Mouse (Mus musculus) adrenal gland, postnatal 4 days (tissue): ENCODE data around the gene Dnajb8. TPM values are rescaled to one million over a fixed set of nuclear protein-coding genes. Genes with fewer than 3 reads are reported as not detected.

Source experiments
- DNase-seq, 2 experiments: peaks; one replicate each; pipeline ENCODE4 v3.0.0; 2021 to 2022; ENCODE audit warnings: low spot score in 2 of 2, mixed read lengths in 2 of 2
- total RNA-seq, 2 experiments: library from RNA; stranded (reverse); gene quantifications; 2 replicates each; pipeline ENCODE4 v1.2.3; 2021

Gene Dnajb8
- total RNA-seq, 2 experiments from 2014 or later, result not detected

DNA sequence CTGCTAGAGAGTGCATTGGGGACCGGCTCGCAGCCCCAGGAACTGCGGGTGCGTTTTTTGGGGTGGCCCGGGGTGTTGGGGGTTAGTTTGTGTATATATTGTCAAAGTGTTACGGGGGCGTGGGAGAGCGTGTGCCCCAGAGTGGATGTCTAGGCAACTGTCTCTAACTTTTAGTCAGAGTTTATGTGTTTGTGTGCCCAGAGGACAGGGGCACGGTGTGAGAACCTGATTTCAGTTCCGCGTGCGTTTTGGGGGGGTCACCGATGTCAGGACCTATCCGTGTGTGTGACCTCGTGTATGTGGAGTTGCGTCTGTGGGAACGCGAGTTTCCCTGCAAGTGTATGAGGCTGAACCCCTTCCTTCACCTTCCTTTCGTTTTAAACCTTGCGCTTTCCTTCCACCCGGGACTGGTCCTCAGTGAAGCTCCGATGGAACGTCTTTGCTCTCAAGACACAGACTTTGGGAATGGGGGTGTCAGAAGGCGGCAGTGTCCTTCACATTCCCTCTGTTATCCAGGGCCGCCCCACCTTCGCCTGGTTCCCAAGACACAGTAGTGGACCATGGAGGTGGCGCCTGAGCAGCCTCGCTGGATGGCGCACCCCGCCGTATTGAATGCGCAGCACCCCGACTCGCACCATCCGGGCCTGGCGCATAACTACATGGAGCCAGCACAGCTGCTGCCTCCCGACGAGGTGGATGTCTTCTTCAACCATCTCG lies 22.9 kb upstream of the Dnajb8 start:
- no peak for DNase-seq

DNA sequence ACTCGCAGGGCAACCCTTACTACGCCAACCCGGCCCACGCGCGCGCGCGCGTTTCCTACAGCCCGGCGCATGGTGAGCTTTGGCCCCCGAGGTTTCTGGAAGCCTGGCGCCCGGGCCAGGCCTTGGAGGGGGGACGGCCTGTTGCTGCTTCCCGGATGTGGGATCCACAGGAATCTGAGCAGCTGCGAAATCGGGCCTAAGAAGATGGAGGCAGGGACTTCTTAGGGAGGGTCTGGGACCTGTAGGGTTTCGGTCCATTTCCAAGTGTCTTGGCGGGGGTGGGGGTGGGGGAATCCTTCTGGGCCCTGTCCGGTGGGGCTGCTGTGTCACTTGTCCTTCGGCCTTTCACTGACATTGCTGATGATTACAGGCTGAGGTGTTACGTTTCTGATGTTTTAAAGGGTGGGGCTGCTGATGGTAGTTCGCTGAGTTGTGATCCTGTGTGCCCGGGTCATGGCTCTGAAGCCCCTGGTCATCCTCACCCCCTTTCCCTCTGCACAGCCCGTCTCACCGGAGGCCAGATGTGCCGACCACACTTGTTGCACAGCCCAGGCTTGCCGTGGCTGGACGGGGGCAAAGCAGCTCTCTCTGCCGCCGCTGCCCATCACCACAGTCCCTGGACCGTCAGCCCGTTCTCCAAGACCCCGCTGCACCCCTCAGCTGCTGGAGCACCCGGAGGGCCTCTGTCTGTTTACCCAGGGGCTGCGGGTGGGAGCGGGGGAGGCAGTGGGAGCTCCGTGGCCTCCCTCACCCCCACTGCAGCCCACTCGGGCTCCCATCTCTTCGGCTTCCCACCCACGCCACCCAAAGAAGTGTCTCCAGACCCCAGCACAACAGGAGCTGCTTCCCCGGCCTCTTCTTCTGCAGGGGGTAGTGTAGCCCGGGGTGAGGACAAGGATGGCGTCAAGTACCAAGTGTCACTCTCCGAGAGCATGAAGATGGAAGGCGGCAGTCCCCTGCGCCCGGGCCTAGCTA lies 22.1 kb upstream of the Dnajb8 start:
- DNase-seq, result no peak

DNA sequence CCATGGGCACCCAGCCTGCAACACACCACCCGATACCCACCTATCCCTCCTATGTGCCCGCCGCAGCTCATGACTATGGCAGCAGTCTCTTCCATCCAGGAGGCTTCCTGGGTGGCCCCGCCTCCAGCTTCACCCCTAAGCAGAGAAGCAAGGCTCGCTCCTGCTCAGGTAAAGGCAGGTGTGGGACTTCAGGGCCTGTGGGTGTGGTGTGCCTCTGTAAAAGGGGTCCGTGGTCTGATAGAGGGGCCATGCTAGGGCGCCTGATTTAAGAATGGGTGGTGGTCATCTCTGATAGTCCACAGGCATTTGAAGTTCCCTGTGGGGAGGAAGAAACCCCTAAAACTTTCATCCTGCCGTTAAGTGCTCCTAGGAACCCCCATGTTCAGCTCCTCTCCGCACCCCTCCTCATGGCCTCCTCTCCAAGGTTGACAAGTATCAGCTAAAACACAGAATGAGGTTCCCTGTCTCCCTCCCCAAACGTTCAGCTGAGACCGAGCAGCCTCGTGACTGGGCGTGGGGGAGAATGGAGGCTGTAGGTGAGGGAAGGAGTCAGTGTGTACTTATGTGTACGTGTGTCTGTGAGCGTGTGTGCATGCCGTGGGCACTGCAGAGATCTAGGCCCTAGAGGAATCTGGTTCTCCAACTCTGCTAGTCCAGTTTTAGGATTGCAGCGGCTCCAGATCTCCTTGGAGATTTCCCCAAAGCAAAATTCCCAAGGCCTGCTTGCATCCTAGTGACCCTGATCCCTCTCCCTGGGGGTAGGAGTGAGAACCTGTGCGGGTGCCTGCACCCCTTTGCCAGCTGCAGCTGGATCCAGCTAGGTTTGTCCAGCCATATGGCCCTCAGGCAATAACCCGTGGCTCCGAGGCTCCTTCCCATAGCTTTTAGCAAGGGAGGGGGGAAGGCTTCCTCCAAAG lies 21.1 kb upstream of the Dnajb8 start:
- no peak for DNase-seq

DNA sequence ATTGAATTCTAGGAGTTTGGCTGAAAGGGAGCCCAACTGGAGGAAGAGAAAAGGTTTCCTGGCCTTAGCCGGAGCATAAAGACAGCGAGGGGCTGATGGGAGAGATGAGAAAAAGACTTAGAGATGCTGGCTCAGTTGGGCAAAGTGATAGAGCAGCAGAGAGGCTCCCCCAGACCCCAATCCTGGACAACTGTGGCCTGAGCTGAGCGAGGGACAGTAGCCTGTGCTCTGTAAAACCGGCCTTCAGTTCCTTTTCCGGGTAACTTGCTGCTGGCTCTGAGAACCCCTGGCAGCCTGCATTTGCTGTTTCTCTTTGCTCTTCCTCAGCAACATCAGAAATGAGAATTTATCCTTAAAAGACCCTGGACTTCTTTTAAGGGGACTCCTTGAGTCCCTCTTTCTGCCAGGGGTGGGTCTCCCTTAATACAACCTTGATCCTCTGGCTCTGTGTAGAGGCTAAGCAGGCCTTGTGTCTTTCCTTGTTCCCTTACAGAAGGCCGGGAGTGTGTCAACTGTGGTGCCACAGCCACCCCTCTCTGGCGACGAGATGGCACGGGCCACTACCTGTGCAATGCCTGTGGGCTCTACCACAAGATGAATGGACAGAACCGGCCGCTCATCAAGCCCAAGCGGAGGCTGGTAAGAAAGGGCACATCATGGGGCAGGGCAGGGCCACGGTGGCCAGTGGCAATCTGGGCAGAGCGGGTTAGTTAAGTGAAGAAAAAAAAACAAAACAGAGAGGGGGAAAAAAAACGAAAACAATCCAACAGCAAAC lies 20.0 kb upstream of the Dnajb8 start:
- DNase-seq, result no peak

DNA sequence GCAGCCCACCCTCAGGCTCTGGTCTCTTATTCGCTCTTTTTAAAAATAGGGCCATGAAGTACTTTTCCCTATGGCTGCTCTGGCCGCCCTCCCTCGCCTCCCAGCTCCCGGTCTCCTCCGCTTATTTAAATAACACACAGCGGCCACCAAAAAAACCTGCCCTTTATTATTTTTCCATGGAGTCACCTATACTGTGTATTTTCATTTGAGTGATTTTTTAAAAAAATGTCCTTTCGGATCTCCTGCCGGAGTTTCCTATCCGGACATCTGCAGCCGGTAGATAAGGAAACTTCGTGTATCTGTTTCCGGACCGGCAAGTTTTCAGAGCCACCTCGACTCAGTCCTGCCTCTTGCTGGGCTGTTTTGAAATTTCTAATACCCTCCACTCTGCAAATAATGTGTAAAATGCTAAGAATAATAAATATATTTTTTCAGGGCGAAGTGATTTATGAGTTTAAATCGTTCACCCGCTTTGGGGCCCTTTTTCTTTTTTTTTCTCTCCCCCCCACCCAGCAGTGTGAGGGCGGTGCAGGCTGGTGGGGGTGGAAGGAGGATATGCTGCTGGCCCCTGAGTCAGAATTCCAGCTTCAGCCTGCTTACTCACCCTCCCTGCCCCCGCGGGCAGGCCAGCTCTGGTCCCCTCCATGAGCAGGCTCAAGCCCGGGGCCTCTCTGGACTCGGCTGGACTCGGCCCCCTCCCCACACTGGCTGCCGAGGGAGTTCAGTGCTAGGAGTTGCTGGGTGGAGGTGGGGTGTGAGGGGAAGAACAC lies 19.0 kb upstream of the Dnajb8 start:
- DNase-seq, result no peak

DNA sequence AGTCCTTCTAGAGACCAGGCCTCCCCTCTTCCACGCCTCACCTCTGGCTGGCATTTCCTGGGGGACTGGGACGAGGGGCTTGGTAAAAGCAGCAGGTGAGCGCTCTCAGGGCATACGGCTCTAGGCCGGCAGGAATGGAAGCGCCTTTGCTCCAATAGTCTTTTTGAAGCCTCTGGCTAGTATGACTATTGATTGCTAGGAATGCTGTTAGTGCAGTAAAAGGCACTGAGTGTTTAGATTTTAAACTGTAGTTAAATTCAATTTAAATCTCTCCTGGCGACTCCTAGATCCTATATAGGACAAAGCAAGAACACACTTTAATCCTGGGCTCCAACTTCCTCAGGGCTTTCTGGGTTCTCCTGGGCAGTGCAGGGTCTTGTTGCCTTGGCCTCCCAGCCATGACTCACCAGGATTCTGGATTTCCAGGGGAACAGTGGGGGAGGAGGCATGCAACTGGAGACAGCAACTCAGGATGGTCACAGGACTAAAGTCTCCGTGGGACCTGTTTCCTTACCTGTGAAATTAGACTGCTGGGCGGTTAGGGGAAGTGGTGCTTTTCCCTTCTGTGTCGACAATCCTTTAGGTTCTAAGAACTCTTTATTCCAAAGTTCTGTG lies 18.2 kb upstream of the Dnajb8 start:
- DNase-seq, result no peak

DNA sequence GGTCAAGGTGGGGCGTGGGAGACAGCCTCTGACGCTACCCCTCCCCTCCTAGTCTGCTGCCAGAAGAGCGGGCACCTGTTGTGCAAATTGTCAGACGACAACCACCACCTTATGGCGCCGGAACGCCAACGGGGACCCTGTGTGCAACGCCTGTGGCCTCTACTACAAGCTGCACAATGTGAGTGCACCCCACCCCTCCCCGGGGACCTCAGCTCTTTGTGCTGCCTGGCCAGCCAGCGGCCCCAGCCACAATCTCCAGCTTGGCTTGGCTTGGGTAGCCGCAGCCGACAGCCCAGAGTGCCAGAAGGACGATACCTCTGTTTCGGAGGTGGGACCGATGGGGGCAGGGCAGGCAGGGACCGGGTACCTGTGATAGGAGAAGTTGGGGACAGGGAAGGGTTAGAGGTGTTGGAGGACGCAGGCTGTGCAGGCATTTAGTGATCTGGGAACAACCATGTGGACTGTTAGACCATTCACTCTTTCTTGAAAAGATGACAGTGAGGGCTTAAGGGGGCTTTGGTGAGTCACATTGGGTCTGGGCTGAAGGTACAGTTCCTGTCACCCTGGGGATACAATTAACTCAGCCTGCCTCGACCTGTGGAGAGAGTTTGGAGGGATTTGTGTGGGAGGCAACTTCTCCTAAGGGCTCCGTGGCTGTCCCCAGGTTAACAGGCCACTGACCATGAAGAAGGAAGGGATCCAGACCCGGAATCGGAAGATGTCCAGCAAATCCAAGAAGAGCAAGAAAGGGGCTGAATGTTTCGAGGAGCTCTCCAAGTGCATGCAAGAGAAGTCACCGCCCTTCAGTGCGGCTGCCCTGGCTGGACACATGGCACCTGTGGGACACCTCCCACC lies 17.3 kb upstream of the Dnajb8 start:
- DNase-seq, result no peak

DNA sequence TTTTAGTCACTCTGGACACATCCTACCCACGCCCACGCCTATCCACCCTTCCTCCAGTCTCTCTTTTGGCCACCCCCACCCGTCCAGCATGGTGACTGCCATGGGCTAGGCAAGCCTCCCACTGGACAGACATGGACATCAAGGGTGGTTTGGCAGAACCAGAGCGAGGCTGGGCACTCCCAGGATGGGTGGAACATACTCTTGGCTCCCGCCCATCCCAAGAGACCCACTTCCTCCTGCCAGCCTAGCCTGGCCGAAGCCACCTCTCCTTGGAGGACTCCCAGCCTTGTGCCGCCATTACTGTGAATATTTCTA lies 16.7 kb upstream of the Dnajb8 start:
- DNase-seq, result no peak

DNA sequence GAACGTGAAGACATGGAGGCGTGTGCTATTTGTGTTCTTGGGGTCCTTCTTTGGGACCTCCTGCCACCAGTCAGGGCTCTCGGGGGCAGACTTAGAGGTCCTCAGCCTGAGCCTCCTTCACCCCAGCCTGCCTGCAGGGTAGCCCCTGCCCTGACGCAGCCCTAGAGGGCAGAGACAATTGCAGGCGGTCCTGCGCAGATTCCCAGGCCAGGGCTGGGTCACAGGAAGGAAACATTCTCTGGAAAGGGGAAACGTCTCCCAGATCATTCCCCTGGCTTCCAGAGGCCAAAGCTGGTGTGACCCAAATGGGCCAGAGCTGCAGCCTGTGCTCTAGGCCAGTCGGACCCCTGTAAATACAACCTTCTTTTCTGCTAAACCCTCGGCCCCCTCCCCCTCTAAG lies 16.1 kb upstream of the Dnajb8 start:
- no peak for DNase-seq

DNA sequence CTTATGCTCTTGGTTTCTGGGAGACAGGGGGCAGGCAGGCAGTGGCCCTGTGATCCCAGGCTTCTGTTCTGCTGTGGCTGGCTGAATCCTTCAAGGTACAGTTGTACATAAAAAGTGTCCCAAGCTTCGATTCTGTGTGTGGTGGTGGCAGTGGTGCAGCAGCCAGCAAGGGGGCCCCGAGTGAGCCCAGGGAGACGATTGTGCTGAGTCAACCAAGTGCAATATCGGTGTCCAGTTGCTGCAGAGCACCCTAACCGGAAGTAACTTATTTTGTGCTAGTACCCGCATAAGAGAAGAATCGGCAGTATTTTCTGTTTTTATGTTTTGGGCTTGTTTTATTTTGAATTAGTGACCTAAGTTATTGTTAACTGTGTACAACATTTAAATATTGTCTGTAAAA lies 15.5 kb upstream of the Dnajb8 start:
- no peak for DNase-seq

DNA sequence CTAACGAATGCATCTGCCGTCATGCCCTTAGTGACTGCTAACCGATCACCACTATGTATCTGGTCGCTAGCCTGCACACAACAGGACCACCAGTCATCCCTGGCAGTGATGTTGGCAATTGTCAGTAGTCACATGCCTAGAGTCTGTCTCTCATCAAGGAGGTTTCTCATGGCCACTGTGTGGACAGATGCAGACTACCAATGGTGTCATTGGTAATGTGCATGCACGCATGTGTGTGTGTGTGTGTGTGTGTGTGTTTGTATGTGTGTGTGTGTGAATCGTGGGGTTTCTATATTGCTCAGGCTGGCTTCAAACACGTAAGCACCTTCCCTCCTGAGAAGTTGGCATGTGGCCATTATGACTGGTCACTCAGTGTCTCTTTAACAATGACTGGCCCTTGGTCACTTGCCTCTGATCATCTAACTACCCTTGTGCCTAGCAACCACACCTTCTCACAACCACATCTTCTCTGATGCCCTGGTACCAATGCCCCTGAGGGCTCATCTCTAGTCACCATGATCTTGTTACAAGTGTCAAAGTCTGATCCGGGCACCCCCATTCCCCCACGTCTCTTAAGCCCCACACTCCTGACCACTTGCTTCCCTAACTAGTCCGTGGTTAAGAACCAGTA lies 14.6 kb upstream of the Dnajb8 start:
- no peak for DNase-seq

DNA sequence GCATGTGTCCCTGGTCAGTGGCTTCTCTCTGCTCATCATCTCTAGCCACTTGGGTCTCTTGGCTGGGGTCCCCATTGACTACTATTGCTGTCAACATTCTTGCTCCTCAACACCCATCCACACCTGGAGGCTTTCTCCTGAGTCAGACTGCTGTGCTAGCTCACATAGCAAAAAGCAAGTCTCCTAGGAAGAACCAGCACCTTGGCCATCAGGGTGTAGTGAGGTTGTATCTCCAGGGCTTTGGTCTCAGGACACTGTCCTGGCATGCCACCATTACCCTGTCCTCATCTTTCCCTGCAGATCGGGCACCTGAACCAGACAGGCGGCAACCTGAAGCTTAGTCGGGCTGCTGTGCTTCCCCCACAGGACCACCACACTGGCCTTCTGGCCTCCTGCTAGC lies 13.7 kb upstream of the Dnajb8 start:
- no peak for DNase-seq

DNA sequence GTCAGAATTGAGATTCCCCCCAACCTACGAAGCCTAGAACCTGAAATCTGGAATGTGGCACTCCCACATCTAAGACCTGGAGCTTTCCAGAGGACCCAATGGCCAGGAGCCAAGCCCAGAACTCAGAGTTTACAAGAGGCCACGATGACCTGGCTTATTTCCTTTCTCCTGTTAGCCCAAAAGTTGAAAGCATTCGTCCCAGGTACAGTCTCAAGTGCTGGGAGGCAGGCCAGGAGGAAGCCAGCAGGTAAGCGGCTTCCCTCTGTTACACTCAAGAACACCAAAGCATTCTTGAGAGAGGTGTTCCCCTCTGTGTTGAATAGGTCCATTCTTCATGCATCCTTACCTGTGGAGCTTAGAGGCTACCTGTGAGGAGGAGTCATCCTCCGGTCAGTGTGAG lies 12.6 kb upstream of the Dnajb8 start:
- DNase-seq, result no peak

DNA sequence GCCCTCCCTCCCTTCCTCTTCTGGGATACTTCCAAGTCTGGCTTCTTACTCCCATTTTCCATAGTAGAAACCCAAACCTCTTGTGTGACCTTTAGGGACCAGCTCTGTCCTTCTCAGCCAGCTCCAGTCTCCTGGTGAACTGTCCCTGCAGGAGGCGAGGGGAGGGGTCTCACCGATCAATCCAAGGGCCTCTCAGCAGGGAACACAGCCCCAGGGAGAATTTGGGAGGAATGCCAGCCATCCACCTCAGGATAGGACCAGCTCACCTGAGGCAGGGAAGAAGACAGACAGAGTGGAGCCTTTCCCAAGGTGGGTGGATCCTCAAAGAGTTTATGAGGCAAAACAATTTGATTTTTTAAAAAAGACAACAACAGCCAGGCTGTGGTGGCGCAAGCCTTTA lies 11.9 kb upstream of the Dnajb8 start:
- no peak for DNase-seq

DNA sequence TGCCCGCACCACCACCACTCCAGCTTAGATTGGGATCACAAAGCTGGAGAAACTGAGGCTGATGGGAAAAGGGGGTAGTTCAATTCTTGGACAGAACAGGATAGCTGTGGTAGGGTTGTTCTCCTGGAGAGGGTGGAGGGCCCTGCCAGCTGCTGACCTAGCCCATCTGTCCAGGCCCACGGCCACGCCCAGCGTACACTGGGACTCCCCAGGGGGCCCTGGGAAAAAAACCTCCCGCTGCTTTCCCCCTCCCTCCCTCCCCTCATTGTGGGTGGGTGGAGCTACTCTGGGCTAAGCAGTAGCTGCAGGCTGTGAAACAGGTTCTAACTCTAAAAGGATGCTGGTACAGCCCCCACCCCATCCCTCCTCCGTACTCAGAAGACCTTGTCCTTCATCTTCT lies 6.3 kb upstream of the Dnajb8 start:
- DNase-seq, result no peak

DNA sequence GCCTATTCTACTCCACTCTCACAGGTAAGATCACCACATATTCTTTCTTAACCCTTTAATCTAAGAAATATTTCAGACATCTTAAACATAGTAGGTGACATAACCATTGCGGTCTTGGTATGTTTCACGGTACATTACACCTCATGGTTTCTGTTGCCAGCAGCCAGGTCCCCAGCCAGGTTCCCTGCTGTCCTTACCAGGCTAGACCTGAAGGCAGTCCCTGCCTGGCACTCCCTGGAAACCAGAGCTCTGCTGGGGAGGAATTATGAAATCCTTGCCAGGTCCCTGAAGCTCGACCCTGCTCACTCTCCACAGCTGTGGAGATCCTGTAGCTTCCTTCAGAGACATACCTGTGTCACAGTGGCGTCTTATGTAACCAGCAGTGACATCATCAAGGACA lies 5.9 kb upstream of the Dnajb8 start:
- DNase-seq, result no peak

DNA sequence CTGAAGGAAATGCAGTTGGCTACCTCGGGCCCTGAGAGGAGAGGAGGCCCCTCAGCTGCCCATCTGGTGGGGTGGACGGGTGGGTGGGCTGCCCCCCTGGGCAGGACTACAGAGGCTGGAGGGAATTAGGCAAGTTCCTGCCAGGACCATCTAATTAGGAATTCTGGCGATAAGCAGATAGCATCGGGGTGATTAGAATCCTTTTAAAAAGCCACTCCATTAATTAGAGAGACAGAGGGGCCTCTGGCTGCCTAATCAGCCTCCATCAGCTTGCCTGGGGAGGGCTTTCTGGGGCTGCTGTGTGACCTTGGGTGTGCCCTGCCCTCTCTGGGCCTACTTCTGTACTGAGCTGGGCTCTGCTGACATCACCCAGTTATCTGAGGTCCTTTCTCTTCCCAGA lies 3.0 kb upstream of the Dnajb8 start:
- DNase-seq, result no peak

DNA sequence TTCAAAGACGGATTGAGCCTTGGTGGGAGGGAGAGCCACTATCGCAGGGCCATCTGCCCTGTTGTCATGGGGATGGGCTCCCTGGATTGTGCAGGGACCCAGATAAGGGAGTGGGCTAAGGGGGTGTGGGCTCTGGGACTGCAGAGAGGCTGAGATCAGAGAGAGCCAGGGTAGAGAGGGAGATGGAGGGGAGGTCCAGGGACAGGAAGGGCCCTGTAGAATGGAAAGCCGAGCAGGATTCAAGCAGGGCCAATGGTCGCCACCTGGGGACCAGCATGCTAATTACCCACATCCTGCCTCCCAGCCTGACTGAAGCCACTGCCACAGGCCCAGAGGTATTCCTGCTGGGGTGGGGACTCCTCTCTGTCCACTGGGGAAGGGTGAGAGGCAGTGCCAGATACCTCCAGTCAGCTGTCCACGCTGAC lies 4.5 kb downstream of the Dnajb8 start:
- DNase-seq, result no peak
